Mouse (Mus musculus) MEL (cell line): Measurements from ENCODE around the gene Prr12. TPM values are rescaled to one million over a fixed set of nuclear protein-coding genes. Genes with fewer than 3 reads are reported as not detected.

ENCODE experiments used
- DNase-seq: peaks from one replicate; pipeline ENCODE4 v3.0.0; 2011; ENCODE audit warnings: low read depth, low spot score
- H3K27ac ChIP-seq: 2 replicates; pipeline ENCODE4 v1.5.1; 2012; ENCODE audit warnings: low read depth, mild to moderate bottlenecking, control low read depth, low read length, moderate library complexity; ENCODE audit not compliant: control insufficient read depth
- H3K27me3 ChIP-seq, 2 experiments: fragments of 150-350 bp in 1 of 2; sonication (generic) in 1 of 2; 2 replicates each; pipeline ENCODE4 v1.6.1; 2012; ENCODE audit warnings: low read length in 2 of 2, mild to moderate bottlenecking in 2 of 2, improper control_type of control experiment in 1 of 2, moderate library complexity in 1 of 2; ENCODE audit not compliant: insufficient read depth in 2 of 2, control insufficient read depth in 1 of 2
- H3K36me3 ChIP-seq, 2 experiments: 2 replicates each; pipeline ENCODE4 v1.6.1; 2012 to 2014; ENCODE audit warnings: low read length in 2 of 2, improper control_type of control experiment in 1 of 2, inconsistent platforms in 1 of 2, mild to moderate bottlenecking in 1 of 2; ENCODE audit not compliant: insufficient read depth in 2 of 2, control insufficient read depth in 1 of 2
- H3K4me1 ChIP-seq, 2 experiments: fragments of 150-350 bp in 1 of 2; sonication (generic) in 1 of 2; 2 replicates each; pipeline ENCODE4 v1.6.1; 2012; ENCODE audit warnings: low read length in 2 of 2, improper control_type of control experiment in 1 of 2, mild to moderate bottlenecking in 1 of 2; ENCODE audit not compliant: insufficient read depth in 2 of 2, control insufficient read depth in 1 of 2
- H3K4me3 ChIP-seq, 2 experiments: fragments of 150-350 bp in 1 of 2; sonication (generic) in 1 of 2; 2 replicates each; pipeline ENCODE4 v1.5.1; 2012; ENCODE audit warnings: low read depth in 2 of 2, low read length in 2 of 2, mild to moderate bottlenecking in 2 of 2, moderate library complexity in 2 of 2, control low read depth in 1 of 2, improper control_type of control experiment in 1 of 2; ENCODE audit not compliant: control insufficient read depth in 1 of 2, insufficient read depth in 1 of 2
- H3K79me2 ChIP-seq: 2 replicates; pipeline ENCODE4 v1.6.1; 2012; ENCODE audit warnings: mild to moderate bottlenecking, low read length, moderate library complexity; ENCODE audit not compliant: control insufficient read depth, poor library complexity, insufficient read depth
- H3K9ac ChIP-seq: 2 replicates; pipeline ENCODE4 v1.6.1; 2012; ENCODE audit warnings: low read depth, mild to moderate bottlenecking, control low read depth, low read length, moderate library complexity; ENCODE audit not compliant: control insufficient read depth, poor library complexity, severe bottlenecking
- H3K9me3 ChIP-seq: fragments of 150-350 bp; sonication (generic); replicated peaks from 2 replicates; pipeline ENCODE4 v1.6.1; 2012; ENCODE audit warnings: mild to moderate bottlenecking, low read length, improper control_type of control experiment, moderate library complexity; ENCODE audit not compliant: insufficient read depth
- BHLHE40 ChIP-seq: IDR thresholded peaks from 2 replicates; pipeline ENCODE4 v1.6.1; 2012; ENCODE audit warnings: low read depth, mild to moderate bottlenecking, inconsistent platforms, low read length, improper control_type of control experiment, borderline replicate concordance
- CHD1 ChIP-seq: IDR thresholded peaks from 2 replicates; pipeline ENCODE4 v1.6.1; 2012; ENCODE audit warnings: low read depth, mild to moderate bottlenecking, inconsistent platforms, low read length, improper control_type of control experiment
- CHD2 ChIP-seq: IDR thresholded peaks from 2 replicates; pipeline ENCODE4 v1.6.1; 2011; ENCODE audit warnings: low read length, improper control_type of control experiment
- CTCF ChIP-seq, 3 experiments: IDR thresholded peaks in 2 of 3; conservative IDR thresholded peaks in 1 of 3; 2 replicates each; pipeline ENCODE4 v1.5.1; 2011 to 2012; ENCODE audit warnings: low read length in 3 of 3, low read depth in 2 of 3, mild to moderate bottlenecking in 2 of 3, improper control_type of control experiment in 1 of 3, inconsistent platforms in 1 of 3, mixed read lengths in 1 of 3, moderate library complexity in 1 of 3; ENCODE audit not compliant: control insufficient read depth in 1 of 3, insufficient read depth in 1 of 3, poor library complexity in 1 of 3, severe bottlenecking in 1 of 3
- ELF1 ChIP-seq: IDR thresholded peaks from 2 replicates; pipeline ENCODE4 v1.6.1; 2014; ENCODE audit warnings: low read depth, mild to moderate bottlenecking, inconsistent platforms, low read length, improper control_type of control experiment, moderate library complexity
- GABPA ChIP-seq: IDR thresholded peaks from 2 replicates; pipeline ENCODE4 v1.6.1; 2012; ENCODE audit warnings: low read depth, mild to moderate bottlenecking, inconsistent platforms, low read length, improper control_type of control experiment, moderate library complexity
- JUND ChIP-seq: IDR thresholded peaks from 2 replicates; pipeline ENCODE4 v1.6.1; 2011; ENCODE audit warnings: low read depth, mild to moderate bottlenecking, improper control_type of control experiment, low read length
- MAFK ChIP-seq: IDR thresholded peaks from 2 replicates; pipeline ENCODE4 v1.6.1; 2011; ENCODE audit warnings: low read depth, mild to moderate bottlenecking, low read length, improper control_type of control experiment, borderline replicate concordance
- MAX ChIP-seq: IDR thresholded peaks from 2 replicates; pipeline ENCODE4 v1.6.1; 2011; ENCODE audit warnings: low read length, improper control_type of control experiment
- MAZ ChIP-seq: IDR thresholded peaks from 2 replicates; pipeline ENCODE4 v1.6.1; 2012; ENCODE audit warnings: low read depth, mild to moderate bottlenecking, inconsistent platforms, low read length, improper control_type of control experiment
- MEF2A ChIP-seq: IDR thresholded peaks from 2 replicates; pipeline ENCODE4 v1.6.1; 2014; ENCODE audit warnings: low read depth, mild to moderate bottlenecking, inconsistent platforms, low read length, improper control_type of control experiment; ENCODE audit not compliant: poor library complexity, insufficient replicate concordance, severe bottlenecking; ENCODE audit errors: extremely low read depth
- MXI1 ChIP-seq: IDR thresholded peaks from 2 replicates; pipeline ENCODE4 v1.6.1; 2011; ENCODE audit warnings: mild to moderate bottlenecking, low read depth, low read length, improper control_type of control experiment
- NELFE ChIP-seq: IDR thresholded peaks from 2 replicates; pipeline ENCODE4 v1.6.1; 2011; ENCODE audit warnings: low read depth, low read length, improper control_type of control experiment
- RAD21 ChIP-seq: IDR thresholded peaks from 2 replicates; pipeline ENCODE4 v1.6.1; 2011; ENCODE audit warnings: mild to moderate bottlenecking, low read depth, low read length, improper control_type of control experiment
- SMC3 ChIP-seq: IDR thresholded peaks from 2 replicates; pipeline ENCODE4 v1.6.1; 2011; ENCODE audit warnings: low read depth, low read length, improper control_type of control experiment
- TAL1 ChIP-seq: IDR thresholded peaks from 2 replicates; pipeline ENCODE4 v1.6.1; 2012; ENCODE audit warnings: mild to moderate bottlenecking, inconsistent platforms, low read length, moderate library complexity, mixed read lengths
- TCF12 ChIP-seq: IDR thresholded peaks from 2 replicates; pipeline ENCODE4 v1.6.1; 2014; ENCODE audit warnings: low read depth, mild to moderate bottlenecking, inconsistent platforms, low read length, improper control_type of control experiment, moderate library complexity
- ZC3H11A ChIP-seq: IDR thresholded peaks from 2 replicates; pipeline ENCODE4 v1.6.1; 2012; ENCODE audit warnings: low read depth, mild to moderate bottlenecking, inconsistent platforms, low read length, improper control_type of control experiment
- ZKSCAN1 ChIP-seq: IDR thresholded peaks from 2 replicates; pipeline ENCODE4 v1.6.1; 2012; ENCODE audit warnings: low read depth, mild to moderate bottlenecking, inconsistent platforms, low read length, improper control_type of control experiment, moderate library complexity
- ZMIZ1 ChIP-seq: IDR thresholded peaks from 2 replicates; pipeline ENCODE4 v1.6.1; 2012; ENCODE audit warnings: low read depth, mild to moderate bottlenecking, inconsistent platforms, low read length, improper control_type of control experiment, moderate library complexity
- polyA plus RNA-seq, 2 experiments: library from polyadenylated mRNA; stranded (reverse) in 1 of 2; unstranded in 1 of 2; fragments of >175 nt in 1 of 2; fragments of >200 nt in 1 of 2; gene quantifications; 2 replicates each; pipeline versions ENCODE4 v1.2.1 to v1.2.4; 2012; ENCODE audit warnings: low replicate concordance in 2 of 2, low read depth in 1 of 2; ENCODE audit not compliant: insufficient read length in 2 of 2, insufficient read depth in 1 of 2, missing spikeins in 1 of 2
- total RNA-seq: library from RNA; depleted of rRNA; stranded (reverse); fragments of 300-350 nt; gene quantifications from 2 replicates; pipeline ENCODE4 v1.2.3, GENCODE M21; 2012

Gene Prr12
- total and polyA plus RNA-seq, 3 experiments: 3.5 to 32.1 TPM; not detected in 1

- Histone ChIP-seq H3K79me2 (no peaks in the 10 kb centered on the region; the same call in 1 of the 2 replicates), H3K9ac (peak overlapping the region; percentile 60), H3K27me3 (no peaks in the 10 kb centered on the region), H3K27ac (peak overlapping the region; percentile 47), H3K4me1 (peaks cover 2 to 16% of the 10 kb centered on the region in 2 experiments), H3K4me3 (peak overlapping the region; percentile 50 to 72), H3K36me3 (peaks cover 0 to 12% of the 10 kb centered on the region in 2 experiments; a peak in 2 of 4 replicates), H3K9me3 (no peaks in the 10 kb centered on the region)
- TF ChIP-seq MXI1: peak; percentile 13; the same call in 1 of the 2 replicates
- peak; percentile 33; the same call in 1 of the 2 replicates for TF ChIP-seq MAZ
- TF ChIP-seq MEF2A: no peak
- DNase-seq: peak; percentile 76
Observed at GRCm38 (mm10) chr7:45090251-45090977, 37.7 kb upstream of the Prr12 start.

GRCm38 (mm10) chr7:45088597-45088996 is 35.9 kb upstream of the Prr12 start:
- Histone ChIP-seq H3K4me1 (peaks cover 2 to 7% of the 10 kb centered on the region in 2 experiments), H3K27me3 (no peaks in the 10 kb centered on the region), H3K9ac (no peak overlapping the region), H3K36me3 (peaks cover 0 to 12% of the 10 kb centered on the region in 2 experiments; a peak in 2 of 4 replicates), H3K4me3 (no peak overlapping the region), H3K27ac (no peak overlapping the region), H3K79me2 (no peaks in the 10 kb centered on the region; the same call in 1 of the 2 replicates), H3K9me3 (no peaks in the 10 kb centered on the region)
- DNase-seq: no peak
- TF ChIP-seq ZC3H11A: no peak
- no peak for TF ChIP-seq NELFE
- no peak for TF ChIP-seq ZKSCAN1
- no peak for TF ChIP-seq MAZ
- TF ChIP-seq CHD2: no peak
- no peak for TF ChIP-seq BHLHE40
- TF ChIP-seq ZMIZ1: no peak
- TF ChIP-seq ELF1: no peak
- no peak for TF ChIP-seq MAX

- no peak overlapping the region for H3K27ac ChIP-seq
- peaks cover 0 to 9% of the 10 kb centered on the region in 2 experiments; a peak in 1 of 4 replicates for H3K36me3 ChIP-seq
- H3K4me1 ChIP-seq: peaks cover 0 to 3% of the 10 kb centered on the region in 2 experiments; a peak in 3 of 4 replicates
- H3K79me2 ChIP-seq: no peaks in the 10 kb centered on the region
- H3K4me3 ChIP-seq: no peak overlapping the region
- H3K27me3 ChIP-seq: no peaks in the 10 kb centered on the region
- H3K9ac ChIP-seq: no peak overlapping the region
- H3K9me3 ChIP-seq: no peaks in the 10 kb centered on the region
- DNase-seq: peak; percentile 36
- TF ChIP-seq CHD2: no peak
- TF ChIP-seq GABPA: no peak
- TF ChIP-seq CTCF (IDR thresholded peaks at IDR 0.05 in 2 of 3, conservative IDR thresholded peaks at IDR 0.05 in 1 of 3; ENCODE audit: control insufficient read depth in 1 of 3, insufficient read depth in 1 of 3, low read depth in 2 of 3, low read length in 3 of 3, poor library complexity in 1 of 3, severe bottlenecking in 1 of 3): peak; percentile 57 to 79 (median 70)
- no peak for TF ChIP-seq MAFK
- TF ChIP-seq ZKSCAN1: no peak
- TF ChIP-seq SMC3: peak; percentile 18; the same call in 1 of the 2 replicates
- TF ChIP-seq JUND: no peak
- no peak for TF ChIP-seq NELFE
- TF ChIP-seq RAD21: no peak
- TF ChIP-seq CHD1: no peak
- no peak for TF ChIP-seq TAL1
- TF ChIP-seq BHLHE40: no peak
- TF ChIP-seq TCF12: no peak
Observed at GRCm38 (mm10) chr7:45086084-45086483, 33.4 kb upstream of the Prr12 start.
